In the genomic region with DNA sequence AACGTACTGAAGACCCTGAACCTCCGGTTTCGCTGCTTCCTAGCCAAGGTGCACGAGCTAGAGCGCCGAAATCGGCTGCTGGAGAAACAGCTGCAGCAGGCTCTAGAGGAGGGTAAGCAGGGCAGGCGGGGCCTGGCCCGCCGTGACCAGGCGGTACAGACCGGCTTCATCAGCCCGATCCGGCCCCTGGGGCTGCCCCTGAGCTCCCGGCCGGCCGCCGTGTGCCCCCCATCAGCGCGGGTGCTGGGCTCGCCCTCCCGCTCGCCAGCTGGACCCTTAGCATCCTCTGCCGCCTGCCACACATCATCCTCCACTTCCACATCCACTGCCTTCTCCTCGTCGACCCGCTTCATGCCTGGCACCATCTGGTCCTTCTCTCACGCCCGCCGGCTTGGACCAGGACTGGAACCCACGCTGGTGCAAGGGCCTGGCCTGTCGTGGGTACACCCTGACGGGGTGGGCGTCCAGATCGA, we compare ENCODE assay signal across 8 mouse cellular contexts. TPM values are rescaled to one million over a fixed set of nuclear protein-coding genes. Genes with fewer than 3 reads are reported as not detected.
A peak's percentile ranks its signal among the peaks of the same experiment; 100 is the strongest.
DNase-seq lines count a peak whose midpoint lies in the region; ATAC-seq and TF ChIP-seq lines count a peak whose summit lies in the region.

No protein-coding gene starts in this region.

- DNase-seq in kidney, adult 2 months: no peak
- DNase-seq in kidney, postnatal 14 days: no peak
- no peak for DNase-seq in G1E (ENCODE audit: low spot score)
- peak; percentile 35 for DNase-seq in lung, postnatal 0 days (ENCODE audit: low spot score)
- no peak for DNase-seq in thymus, postnatal 0 days (ENCODE audit: low spot score)

- H3K4me2 ChIP-seq in hindbrain, embryonic 12.5 days (replicated peaks): peak overlapping the region; percentile 72
- H3K4me2 ChIP-seq in lung, postnatal 0 days (replicated peaks; ENCODE audit: low read depth, low read length): peak overlapping the region; percentile 88

- H3K9ac ChIP-seq in hindbrain, embryonic 12.5 days: peak overlapping the region; percentile 83
- peak overlapping the region; percentile 66 for H3K9ac ChIP-seq in lung, postnatal 0 days (replicated peaks; ENCODE audit: low read depth)

- H3K9me3 ChIP-seq in G1E (replicated peaks): no peaks in the 10 kb centered on the region
- H3K9me3 ChIP-seq in hindbrain, embryonic 12.5 days (replicated peaks): no peaks in the 10 kb centered on the region
- no peaks in the 10 kb centered on the region for H3K9me3 ChIP-seq in lung, postnatal 0 days (ENCODE audit: low read length)

- ATAC-seq in G1E (ENCODE audit: extremely low read depth, insufficient number of reproducible peaks, low FRiP score, poor library complexity, severe bottlenecking): no peak
- ATAC-seq in hindbrain, embryonic 12.5 days (ENCODE audit: low FRiP score): peak; percentile 76
- peak; percentile 49 for ATAC-seq in lung, postnatal 0 days
- no peak for ATAC-seq in CD4-positive, CD25-positive, alpha-beta regulatory T cell, adult 4 months

- H3K36me3 ChIP-seq in kidney, adult 2 months (ENCODE audit: control insufficient read depth, insufficient read depth, low read length): peaks cover 2% of the 10 kb centered on the region; the same call in 1 of the 2 replicates
- H3K36me3 ChIP-seq in G1E (replicated peaks): peaks cover 89% of the 10 kb centered on the region
- H3K36me3 ChIP-seq in hindbrain, embryonic 12.5 days: peaks cover 30% of the 10 kb centered on the region
- peaks cover 6% of the 10 kb centered on the region for H3K36me3 ChIP-seq in lung, postnatal 0 days (ENCODE audit: insufficient read depth, low read length)

- peaks cover 29% of the 10 kb centered on the region for H3K4me1 ChIP-seq in kidney, adult 2 months (ENCODE audit: control insufficient read depth, insufficient read depth, low read length)
- H3K4me1 ChIP-seq in G1E (ENCODE audit: insufficient read depth, low read depth, low read length): peaks cover 86% of the 10 kb centered on the region
- H3K4me1 ChIP-seq in cortical plate, adult 2 months (ENCODE audit: control insufficient read depth, insufficient read depth, low read length): peaks cover 7% of the 10 kb centered on the region
- peaks cover 46% of the 10 kb centered on the region for H3K4me1 ChIP-seq in hindbrain, embryonic 12.5 days
- H3K4me1 ChIP-seq in lung, postnatal 0 days (ENCODE audit: insufficient read depth, low read depth, low read length): no peaks in the 10 kb centered on the region

- 6% methylated on average over 35 of the region's 35 CpGs for WGBS in kidney, adult 2 months
- WGBS in hindbrain, embryonic 12.5 days: under 1% methylated on average over 29 of the region's 35 CpGs
- WGBS in lung, postnatal 0 days: 9% methylated on average over 33 of the region's 35 CpGs

- no peak for TF ChIP-seq POLR2A in kidney, adult 2 months (IDR thresholded peaks at IDR 0.05; ENCODE audit: low read depth, low read length)
- TF ChIP-seq POLR2A in cortical plate, adult 2 months (IDR thresholded peaks at IDR 0.05; ENCODE audit: extremely low read depth, insufficient read depth, low read length): no peak

- H3K4me3 ChIP-seq in kidney, adult 2 months (ENCODE audit: insufficient read depth, low read depth, low read length): peak overlapping the region; percentile 65
- H3K4me3 ChIP-seq in G1E (ENCODE audit: low read depth, low read length): peak overlapping the region; percentile 87
- peak overlapping the region; percentile 80 for H3K4me3 ChIP-seq in cortical plate, adult 2 months (ENCODE audit: insufficient read depth, low read length)
- peak overlapping the region; percentile 76 for H3K4me3 ChIP-seq in hindbrain, embryonic 12.5 days
- H3K4me3 ChIP-seq in lung, postnatal 0 days (ENCODE audit: low read depth, low read length): peak overlapping the region; percentile 55

- H3K27ac ChIP-seq in kidney, adult 2 months (ENCODE audit: insufficient read depth, low read depth, low read length): peak overlapping the region; percentile 46
- peak overlapping the region; percentile 61 for H3K27ac ChIP-seq in cortical plate, adult 2 months (ENCODE audit: insufficient read depth, low read length)
- H3K27ac ChIP-seq in hindbrain, embryonic 12.5 days: peak overlapping the region; percentile 93
- H3K27ac ChIP-seq in lung, postnatal 0 days (ENCODE audit: low read length): peak overlapping the region; percentile 57; the same call in 1 of the 2 replicates

- H3K27me3 ChIP-seq in kidney, adult 2 months (replicated peaks; ENCODE audit: control insufficient read depth, insufficient read depth, low read length): no peaks in the 10 kb centered on the region
- H3K27me3 ChIP-seq in G1E (ENCODE audit: insufficient read depth, low read length): no peaks in the 10 kb centered on the region
- no peaks in the 10 kb centered on the region for H3K27me3 ChIP-seq in hindbrain, embryonic 12.5 days
- no peaks in the 10 kb centered on the region for H3K27me3 ChIP-seq in lung, postnatal 0 days (replicated peaks; ENCODE audit: insufficient read depth, low read length)

- no peak for TF ChIP-seq EP300 in lung, postnatal 0 days (IDR thresholded peaks at IDR 0.05)

- no peak for TF ChIP-seq CTCF in kidney, adult 2 months (conservative IDR thresholded peaks at IDR 0.05; ENCODE audit: insufficient read depth, insufficient read length, low read depth, low read length)
- TF ChIP-seq CTCF in G1E (IDR thresholded peaks at IDR 0.05; ENCODE audit: low read depth, low read length): no peak
- no peak for TF ChIP-seq CTCF in cortical plate, adult 2 months (IDR thresholded peaks at IDR 0.05; ENCODE audit: extremely low read depth, insufficient read depth, low read length)
- no peak for TF ChIP-seq CTCF in lung, postnatal 0 days (IDR thresholded peaks at IDR 0.05)

RNA-seq across cellular contexts. Expression of gene Iffo1, which starts 0.5 kb away (rescaled TPM):
- polyA plus RNA-seq in kidney, adult 2 months (2012; rRNA removed): 35.0 and 36.4 TPM in 2 replicates
- total RNA-seq in G1E (2014; fragmentation: Nextera tagmentation): 20.4 and 25.1 TPM in 2 replicates
- total RNA-seq in G1E (2017): 12.3 and 14.5 TPM in 2 replicates
- polyA plus RNA-seq in G1E (2012): 26.9 and 31.7 TPM in 2 replicates
- 96.9 and 97.6 TPM in 2 replicates for polyA plus RNA-seq in cortical plate, adult 2 months (2012; rRNA removed)
- 19.2 and 21.3 TPM in 2 replicates for polyA plus RNA-seq in hindbrain, embryonic 12.5 days (2016; fragmentation: Nextera tagmentation; extraction: Ambion mirVana)
- polyA plus RNA-seq in lung, postnatal 0 days (2015; fragmentation: Nextera tagmentation; extraction: Ambion mirVana): 7.1 and 8.3 TPM in 2 replicates
- 10 to 100 TPM in 1 of 2 experiments, 1 to 10 TPM in 1; 9.5 to 10.6 TPM for polyA plus RNA-seq in CD4-positive, CD25-positive, alpha-beta regulatory T cell, adult 4 months (2017; shearing (Covaris generic))
- 13.8 and 19.0 TPM in 2 replicates for polyA plus RNA-seq in thymus, postnatal 0 days (2015; fragmentation: Nextera tagmentation; extraction: Ambion mirVana)

RNA-seq across cellular contexts. Expression of gene Nop2, which starts 13.8 kb away (rescaled TPM):
- 15.5 and 16.5 TPM in 2 replicates for polyA plus RNA-seq in kidney, adult 2 months (2012; rRNA removed)
- total RNA-seq in G1E (2014; fragmentation: Nextera tagmentation): 56.9 and 61.0 TPM in 2 replicates
- total RNA-seq in G1E (2017): 87.7 and 89.2 TPM in 2 replicates
- polyA plus RNA-seq in G1E (2012): 53.4 and 90.0 TPM in 2 replicates
- polyA plus RNA-seq in cortical plate, adult 2 months (2012; rRNA removed): 20.0 and 21.5 TPM in 2 replicates
- polyA plus RNA-seq in hindbrain, embryonic 12.5 days (2016; fragmentation: Nextera tagmentation; extraction: Ambion mirVana): 48.1 and 54.2 TPM in 2 replicates
- 16.9 and 17.7 TPM in 2 replicates for polyA plus RNA-seq in lung, postnatal 0 days (2015; fragmentation: Nextera tagmentation; extraction: Ambion mirVana)
- 10 to 100 TPM; 51.5 to 59.7 TPM for polyA plus RNA-seq in CD4-positive, CD25-positive, alpha-beta regulatory T cell, adult 4 months (2017; shearing (Covaris generic))
- 53.9 and 60.7 TPM in 2 replicates for polyA plus RNA-seq in thymus, postnatal 0 days (2015; fragmentation: Nextera tagmentation; extraction: Ambion mirVana)

RNA-seq across cellular contexts. Expression of gene Gapdh, which starts 20.8 kb away (rescaled TPM):
- 7,324 and 7,933 TPM in 2 replicates for polyA plus RNA-seq in kidney, adult 2 months (2012; rRNA removed)
- total RNA-seq in G1E (2014; fragmentation: Nextera tagmentation): 10,890 and 12,360 TPM in 2 replicates
- total RNA-seq in G1E (2017): 2,600 and 3,109 TPM in 2 replicates
- polyA plus RNA-seq in G1E (2012): 26,904 and 30,061 TPM in 2 replicates
- polyA plus RNA-seq in cortical plate, adult 2 months (2012; rRNA removed): 4,394 and 4,549 TPM in 2 replicates
- 1,498 and 1,567 TPM in 2 replicates for polyA plus RNA-seq in hindbrain, embryonic 12.5 days (2016; fragmentation: Nextera tagmentation; extraction: Ambion mirVana)
- polyA plus RNA-seq in lung, postnatal 0 days (2015; fragmentation: Nextera tagmentation; extraction: Ambion mirVana): 381 and 429 TPM in 2 replicates
- polyA plus RNA-seq in CD4-positive, CD25-positive, alpha-beta regulatory T cell, adult 4 months (2017; shearing (Covaris generic)): 100 to 1,000 TPM; 215 to 384 TPM
- polyA plus RNA-seq in thymus, postnatal 0 days (2015; fragmentation: Nextera tagmentation; extraction: Ambion mirVana): 1,452 and 1,606 TPM in 2 replicates

RNA-seq across cellular contexts. Expression of gene Ncapd2, which starts 46.0 kb away (rescaled TPM):
- polyA plus RNA-seq in kidney, adult 2 months (2012; rRNA removed): 15.6 and 18.7 TPM in 2 replicates
- total RNA-seq in G1E (2014; fragmentation: Nextera tagmentation): 494 and 557 TPM in 2 replicates
- 211 and 243 TPM in 2 replicates for total RNA-seq in G1E (2017)
- polyA plus RNA-seq in G1E (2012): 269 and 275 TPM in 2 replicates
- 53.5 and 58.3 TPM in 2 replicates for polyA plus RNA-seq in cortical plate, adult 2 months (2012; rRNA removed)
- polyA plus RNA-seq in hindbrain, embryonic 12.5 days (2016; fragmentation: Nextera tagmentation; extraction: Ambion mirVana): 140 and 142 TPM in 2 replicates
- polyA plus RNA-seq in lung, postnatal 0 days (2015; fragmentation: Nextera tagmentation; extraction: Ambion mirVana): 5.9 and 7.9 TPM in 2 replicates
- polyA plus RNA-seq in CD4-positive, CD25-positive, alpha-beta regulatory T cell, adult 4 months (2017; shearing (Covaris generic)): 10 to 100 TPM; 22.6 to 49.4 TPM
- 130 and 153 TPM in 2 replicates for polyA plus RNA-seq in thymus, postnatal 0 days (2015; fragmentation: Nextera tagmentation; extraction: Ambion mirVana)

RNA-seq across cellular contexts. Expression of gene Mrpl51, which starts 46.1 kb away (rescaled TPM):
- 102 and 110 TPM in 2 replicates for polyA plus RNA-seq in kidney, adult 2 months (2012; rRNA removed)
- 51.3 and 59.6 TPM in 2 replicates for total RNA-seq in G1E (2014; fragmentation: Nextera tagmentation)
- 143 and 156 TPM in 2 replicates for total RNA-seq in G1E (2017)
- polyA plus RNA-seq in G1E (2012): 114 and 162 TPM in 2 replicates
- 51.2 and 52.9 TPM in 2 replicates for polyA plus RNA-seq in cortical plate, adult 2 months (2012; rRNA removed)
- polyA plus RNA-seq in hindbrain, embryonic 12.5 days (2016; fragmentation: Nextera tagmentation; extraction: Ambion mirVana): 163 and 165 TPM in 2 replicates
- 151 and 154 TPM in 2 replicates for polyA plus RNA-seq in lung, postnatal 0 days (2015; fragmentation: Nextera tagmentation; extraction: Ambion mirVana)
- 10 to 100 TPM; 67.5 to 77.7 TPM for polyA plus RNA-seq in CD4-positive, CD25-positive, alpha-beta regulatory T cell, adult 4 months (2017; shearing (Covaris generic))
- polyA plus RNA-seq in thymus, postnatal 0 days (2015; fragmentation: Nextera tagmentation; extraction: Ambion mirVana): 281 and 294 TPM in 2 replicates

Comparison
In these comparisons a context has a peak if more than half of its experiments do, and no peak if none do; other contexts are left out.
1. ATAC-seq: peak in hindbrain, embryonic 12.5 days (single experiment) and lung, postnatal 0 days (single experiment); none in G1E (single experiment) and CD4-positive, CD25-positive, alpha-beta regulatory T cell, adult 4 months (single experiment).
2. Peak in every context shown above with its lines, with median percentiles within 50 percentile points of each other: H3K27ac ChIP-seq and H3K4me3 ChIP-seq.